Mouse (Mus musculus) layer of hippocampus, adult 11-12 months (tissue): ENCODE measurements around the gene Ugt1a7c.

Experiments used
- DNase-seq: peaks from one replicate; pipeline ENCODE4 v3.0.0; 2022; ENCODE audit warnings: low spot score

The Ugt1a7c gene

GRCm38 (mm10) chr1:88262255-88262654 is 167.4 kb downstream of the Ugt1a7c start:
- DNase-seq, result no peak

DNA sequence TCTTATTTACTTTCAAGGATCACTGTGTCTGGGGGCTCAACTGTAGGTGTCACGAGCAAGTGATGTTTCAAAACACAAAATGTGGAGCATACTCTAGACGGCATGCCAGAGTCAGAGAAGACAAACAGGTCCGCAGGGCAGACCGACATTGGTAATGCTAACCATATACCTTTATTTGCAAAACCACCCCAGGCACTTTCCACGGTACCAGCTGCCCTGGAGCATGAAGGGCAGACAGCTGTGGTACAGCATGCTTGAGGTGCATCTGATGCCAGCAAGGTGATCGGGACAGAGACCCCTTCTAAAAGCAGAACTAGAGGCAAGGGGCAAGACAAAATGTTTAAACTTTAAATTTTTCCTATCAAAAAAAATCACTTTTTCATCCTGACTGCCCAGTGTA is 168.1 kb downstream of the Ugt1a7c start:
- no peak for DNase-seq

GRCm38 (mm10) chr1:88263778-88264177 is 168.9 kb downstream of the Ugt1a7c start:
- DNase-seq, result no peak

GRCm38 (mm10) chr1:88264237-88264868 is 169.5 kb downstream of the Ugt1a7c start:
- DNase-seq, result no peak

DNA sequence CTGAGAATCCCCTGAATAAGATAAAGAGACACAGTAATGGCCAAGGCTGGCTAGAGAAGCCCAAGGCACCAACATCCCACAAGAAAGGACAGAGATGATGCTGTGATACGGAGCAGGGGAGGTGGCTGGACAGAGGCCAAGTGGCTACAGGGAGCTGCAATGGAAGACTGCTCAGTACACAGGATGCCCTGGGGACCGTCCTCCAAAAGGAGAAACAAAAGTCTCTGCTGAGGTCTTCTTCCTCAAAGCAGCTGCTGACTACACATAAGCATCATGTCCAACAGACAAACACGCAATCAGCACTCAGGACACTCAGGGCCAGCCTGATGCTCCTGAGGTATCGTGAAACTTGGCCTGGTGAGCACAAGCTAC is 170.0 kb downstream of the Ugt1a7c start:
- no peak for DNase-seq

DNA sequence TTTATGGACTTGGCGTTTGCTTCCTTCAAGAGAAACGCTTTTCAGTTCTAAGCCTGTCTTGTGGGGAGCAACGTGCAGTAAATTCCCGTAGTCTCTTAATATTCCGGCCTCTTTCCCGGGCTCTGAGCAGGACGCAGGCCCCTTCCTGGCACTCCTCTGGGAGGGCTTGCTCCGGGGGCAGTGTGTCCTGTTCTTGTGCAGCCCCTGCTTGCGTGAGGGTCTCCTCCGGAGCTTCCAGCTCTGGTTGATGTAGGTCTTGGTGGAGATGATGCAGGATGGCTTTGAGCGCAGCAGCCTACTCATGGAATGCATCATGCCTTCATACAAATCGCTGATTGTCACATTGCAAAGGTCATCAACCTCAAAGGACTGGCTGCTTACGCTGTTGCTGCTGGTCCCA is 171.3 kb downstream of the Ugt1a7c start:
- DNase-seq, result no peak

GRCm38 (mm10) chr1:88267489-88267888 is 172.6 kb downstream of the Ugt1a7c start:
- no peak for DNase-seq

GRCm38 (mm10) chr1:88268070-88268469 is 173.2 kb downstream of the Ugt1a7c start:
- DNase-seq, result no peak
